Mouse (Mus musculus) adrenal gland, postnatal 36 days (tissue): ENCODE measurements at regions not wholly inside any gene's neighbourhood (a gene's known extent, or its start where the extent isn't known, plus 50 kb on each side); places are given as distances from the start of the nearest gene placed in this dataset.
A peak's percentile ranks its signal among the peaks of the same experiment; 100 is the strongest.
"Not testable (repeated sequence)": the region's sequence is repeated elsewhere in the genome, so short reads cannot be mapped to it uniquely, and the experiment has no call there.

Source experiments
- DNase-seq, 2 experiments: peaks; one replicate each; pipeline ENCODE4 v3.0.0; 2021; ENCODE audit warnings: mixed read lengths in 1 of 2

GRCm38 (mm10) chr8:118209301-118209700 lies 74.2 kb upstream of the Cdh13 start:
- not testable (repeated sequence) for DNase-seq

GRCm38 (mm10) chr8:118190866-118191265 lies 92.7 kb upstream of the Cdh13 start:
- no peak for DNase-seq

- DNase-seq = no peak
Measured at GRCm38 (mm10) chr8:118189226-118189625, 94.3 kb upstream of the Cdh13 start.

GRCm38 (mm10) chr8:118169001-118169413 lies 114.5 kb upstream of the Cdh13 start:
- no peak for DNase-seq

GRCm38 (mm10) chr8:118162171-118162570 lies 121.4 kb upstream of the Cdh13 start:
- DNase-seq = no peak

- DNase-seq = no peak
Measured at GRCm38 (mm10) chr8:118147359-118148205, 136.0 kb upstream of the Cdh13 start.

- no peak for DNase-seq
Measured at GRCm38 (mm10) chr8:118144546-118144945, 139.0 kb upstream of the Cdh13 start.

GRCm38 (mm10) chr8:118142311-118142710 lies 141.2 kb upstream of the Cdh13 start:
- DNase-seq = no peak

GRCm38 (mm10) chr8:118139928-118140327 lies 143.6 kb upstream of the Cdh13 start:
- DNase-seq = peak in 1 of 2 experiments; percentile 9

GRCm38 (mm10) chr8:118137846-118138245 lies 145.7 kb upstream of the Cdh13 start:
- DNase-seq = no peak

GRCm38 (mm10) chr8:118124993-118125392 lies 158.5 kb upstream of the Cdh13 start:
- DNase-seq = no peak

GRCm38 (mm10) chr8:118114253-118114652 lies 169.3 kb upstream of the Cdh13 start:
- no peak for DNase-seq

GRCm38 (mm10) chr8:118104464-118105050 lies 179.0 kb upstream of the Cdh13 start:
- DNase-seq = no peak

- no peak for DNase-seq
Measured at GRCm38 (mm10) chr8:118101346-118101745, 182.2 kb upstream of the Cdh13 start.

- no peak for DNase-seq
Measured at GRCm38 (mm10) chr8:118062736-118063135, 220.8 kb upstream of the Cdh13 start.

GRCm38 (mm10) chr8:118056781-118057180 lies 226.8 kb upstream of the Cdh13 start:
- DNase-seq = no peak

- DNase-seq = no peak
Measured at GRCm38 (mm10) chr8:118055536-118055935, 228.0 kb upstream of the Cdh13 start.

GRCm38 (mm10) chr8:118050386-118050785 lies 233.1 kb upstream of the Cdh13 start:
- no peak for DNase-seq

- no peak for DNase-seq
Measured at GRCm38 (mm10) chr8:118042253-118042860, 240.6 kb upstream of the Mphosph6 start.

- DNase-seq = no peak
Measured at GRCm38 (mm10) chr8:118041253-118041652, 239.5 kb upstream of the Mphosph6 start.

GRCm38 (mm10) chr8:118037801-118038200 lies 236.1 kb upstream of the Mphosph6 start:
- DNase-seq = no peak

GRCm38 (mm10) chr8:118034051-118034450 lies 232.3 kb upstream of the Mphosph6 start:
- no peak for DNase-seq

GRCm38 (mm10) chr8:118031406-118031805 lies 229.7 kb upstream of the Mphosph6 start:
- no peak for DNase-seq
